Mouse (Mus musculus) neural tube, embryonic 15.5 days (tissue): Measurements from ENCODE around the gene Tesk1. TPM values are rescaled to one million over a fixed set of nuclear protein-coding genes. Genes with fewer than 3 reads are reported as not detected.

Source experiments
- ATAC-seq: fragments of 200-750 bp; cut with Nextera tagmentation; 2 replicates; pipeline ENCODE4 v1.8.0; 2017; ENCODE audit warnings: mild to moderate bottlenecking, moderate TSS enrichment, moderate library complexity; ENCODE audit not compliant: low FRiP score
- H3K27ac ChIP-seq: fragments of 300-500 bp; sonication (generic); replicated peaks from 2 replicates; pipeline ENCODE4 v1.5.1; 2015; ENCODE audit warnings: mild to moderate bottlenecking, inconsistent platforms
- H3K27me3 ChIP-seq: fragments of 300-500 bp; sonication (generic); replicated peaks from 2 replicates; pipeline ENCODE4 v1.6.1; 2015; ENCODE audit warnings: inconsistent platforms
- H3K36me3 ChIP-seq: fragments of 300-500 bp; sonication (generic); 2 replicates; pipeline ENCODE4 v1.6.1; 2015; ENCODE audit warnings: inconsistent platforms
- H3K4me1 ChIP-seq: fragments of 300-500 bp; sonication (generic); 2 replicates; pipeline ENCODE4 v1.6.1; 2015; ENCODE audit warnings: inconsistent platforms
- H3K4me2 ChIP-seq: fragments of 300-500 bp; sonication (generic); 2 replicates; pipeline ENCODE4 v1.6.1; 2015; ENCODE audit warnings: inconsistent platforms, mild to moderate bottlenecking, moderate library complexity
- H3K4me3 ChIP-seq: fragments of 300-500 bp; sonication (generic); replicated peaks from 2 replicates; pipeline ENCODE4 v1.5.1; 2015; ENCODE audit warnings: mild to moderate bottlenecking, inconsistent platforms
- H3K9ac ChIP-seq: fragments of 300-500 bp; sonication (generic); replicated peaks from 2 replicates; pipeline ENCODE4 v1.6.1; 2015; ENCODE audit warnings: mild to moderate bottlenecking, inconsistent platforms
- H3K9me3 ChIP-seq: fragments of 300-500 bp; sonication (generic); replicated peaks from 2 replicates; pipeline ENCODE4 v1.6.1; 2016; ENCODE audit warnings: inconsistent platforms
- WGBS: fragments of 180-500 bp; shearing (Covaris S2); methylation state at CpG from one replicate; pipeline ENCODE4 v1.1.7; 2015; ENCODE audit warnings: mixed read lengths; 5-methylcytosine and 5-hydroxymethylcytosine counted together
- polyA plus RNA-seq: library from polyadenylated mRNA; unstranded; fragments of >200 nt; fragmentation: Nextera tagmentation; extraction: Ambion mirVana; gene quantifications from 2 replicates; pipeline ENCODE4 v1.2.1, GENCODE M21; 2015

Gene Tesk1
- polyA plus RNA-seq, 1 experiment from 2014 or later, result 14.1 TPM

GRCm38 (mm10) chr4:43465935-43466334 is 24.2 kb downstream of the Tesk1 start:
- H3K27me3 ChIP-seq, result no peaks in the 10 kb centered on the region
- no peaks in the 10 kb centered on the region for H3K4me1 ChIP-seq
- H3K27ac ChIP-seq, result no peak overlapping the region
- no peak for ATAC-seq
- no peak overlapping the region for H3K9ac ChIP-seq
- no peaks in the 10 kb centered on the region for H3K9me3 ChIP-seq
- H3K36me3 ChIP-seq, result no peaks in the 10 kb centered on the region
- H3K4me2 ChIP-seq, result no peak overlapping the region
- no peak overlapping the region for H3K4me3 ChIP-seq
- WGBS, result 92% methylated on average over 6 of the region's 6 CpGs

- Histone ChIP-seq H3K9me3 (no peaks in the 10 kb centered on the region), H3K27ac (no peak overlapping the region), H3K27me3 (no peaks in the 10 kb centered on the region), H3K9ac (no peak overlapping the region), H3K4me2 (no peak overlapping the region), H3K36me3 (no peaks in the 10 kb centered on the region), H3K4me3 (no peak overlapping the region), H3K4me1 (no peaks in the 10 kb centered on the region)
- 87% methylated on average over 7 of the region's 7 CpGs for WGBS
- ATAC-seq, result no peak
Observed at GRCm38 (mm10) chr4:43466872-43467271, 25.1 kb downstream of the Tesk1 start.

- Histone ChIP-seq H3K4me3 (no peak overlapping the region), H3K9ac (no peak overlapping the region), H3K27ac (no peak overlapping the region), H3K4me2 (no peak overlapping the region), H3K27me3 (no peaks in the 10 kb centered on the region), H3K4me1 (no peaks in the 10 kb centered on the region), H3K9me3 (no peaks in the 10 kb centered on the region), H3K36me3 (no peaks in the 10 kb centered on the region)
- ATAC-seq, result no peak
- 95% methylated on average over 10 of the region's 10 CpGs for WGBS
Observed at GRCm38 (mm10) chr4:43470301-43470700, 28.6 kb downstream of the Tesk1 start.

DNA sequence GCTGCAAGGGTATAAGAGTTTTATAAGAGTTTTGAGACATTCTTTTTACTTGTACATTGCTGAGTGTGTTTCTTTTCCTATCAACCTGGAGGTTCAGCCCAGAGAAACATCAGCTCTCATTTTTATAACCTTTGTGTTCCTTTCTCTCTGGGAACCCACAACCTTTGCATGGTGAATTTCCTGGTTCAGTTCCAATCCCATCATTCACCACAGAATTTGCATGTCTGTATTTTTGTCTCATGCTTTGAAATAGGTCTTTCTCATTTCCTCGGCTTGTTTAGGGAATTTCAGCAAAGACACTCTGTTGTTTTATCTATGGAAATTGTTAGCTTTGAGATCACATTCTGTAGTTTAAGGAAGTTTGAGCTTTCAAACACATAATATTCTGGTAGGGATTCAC is 31.9 kb downstream of the Tesk1 start:
- Histone ChIP-seq H3K9ac (no peak overlapping the region), H3K36me3 (no peaks in the 10 kb centered on the region), H3K27ac (no peak overlapping the region), H3K4me3 (no peak overlapping the region), H3K4me2 (no peak overlapping the region), H3K4me1 (0 out of 2 replicates have a peak, but pooled peaks cover 4% of the 10 kb centered on the region), H3K9me3 (no peaks in the 10 kb centered on the region), H3K27me3 (no peaks in the 10 kb centered on the region)
- WGBS, result 81% methylated on average over 1 of the region's 1 CpGs
- no peak for ATAC-seq

GRCm38 (mm10) chr4:43476604-43477003 is 34.9 kb downstream of the Tesk1 start:
- H3K4me3 ChIP-seq, result no peak overlapping the region
- H3K36me3 ChIP-seq, result no peaks in the 10 kb centered on the region
- 0 out of 2 replicates have a peak, but pooled peaks cover 4% of the 10 kb centered on the region for H3K4me1 ChIP-seq
- no peak overlapping the region for H3K9ac ChIP-seq
- H3K27me3 ChIP-seq, result no peaks in the 10 kb centered on the region
- 89% methylated on average over 6 of the region's 6 CpGs for WGBS
- H3K27ac ChIP-seq, result no peak overlapping the region
- no peak overlapping the region for H3K4me2 ChIP-seq
- ATAC-seq, result no peak
- H3K9me3 ChIP-seq, result no peaks in the 10 kb centered on the region

GRCm38 (mm10) chr4:43477857-43478533 is 36.3 kb downstream of the Tesk1 start:
- ATAC-seq, result peak; percentile 94
- Histone ChIP-seq H3K4me2 (peak overlapping the region; percentile 57), H3K36me3 (no peaks in the 10 kb centered on the region), H3K27ac (no peak overlapping the region; the same call in 1 of the 2 replicates), H3K4me1 (0 out of 2 replicates have a peak, but pooled peaks cover 4% of the 10 kb centered on the region), H3K9ac (no peak overlapping the region), H3K4me3 (peak overlapping the region; percentile 33), H3K27me3 (no peaks in the 10 kb centered on the region), H3K9me3 (no peaks in the 10 kb centered on the region)
- 16% methylated on average over 11 of the region's 11 CpGs for WGBS

- Histone ChIP-seq H3K9me3 (no peaks in the 10 kb centered on the region), H3K4me3 (peak overlapping the region; percentile 33), H3K9ac (no peak overlapping the region), H3K4me1 (0 out of 2 replicates have a peak, but pooled peaks cover 4% of the 10 kb centered on the region), H3K4me2 (peak overlapping the region; percentile 57), H3K36me3 (no peaks in the 10 kb centered on the region), H3K27ac (no peak overlapping the region; the same call in 1 of the 2 replicates), H3K27me3 (no peaks in the 10 kb centered on the region)
- peak; percentile 32; the same call in 1 of the 2 replicates for ATAC-seq
- WGBS, result 43% methylated on average over 8 of the region's 8 CpGs
Observed at GRCm38 (mm10) chr4:43478534-43478858, 36.8 kb downstream of the Tesk1 start.

DNA sequence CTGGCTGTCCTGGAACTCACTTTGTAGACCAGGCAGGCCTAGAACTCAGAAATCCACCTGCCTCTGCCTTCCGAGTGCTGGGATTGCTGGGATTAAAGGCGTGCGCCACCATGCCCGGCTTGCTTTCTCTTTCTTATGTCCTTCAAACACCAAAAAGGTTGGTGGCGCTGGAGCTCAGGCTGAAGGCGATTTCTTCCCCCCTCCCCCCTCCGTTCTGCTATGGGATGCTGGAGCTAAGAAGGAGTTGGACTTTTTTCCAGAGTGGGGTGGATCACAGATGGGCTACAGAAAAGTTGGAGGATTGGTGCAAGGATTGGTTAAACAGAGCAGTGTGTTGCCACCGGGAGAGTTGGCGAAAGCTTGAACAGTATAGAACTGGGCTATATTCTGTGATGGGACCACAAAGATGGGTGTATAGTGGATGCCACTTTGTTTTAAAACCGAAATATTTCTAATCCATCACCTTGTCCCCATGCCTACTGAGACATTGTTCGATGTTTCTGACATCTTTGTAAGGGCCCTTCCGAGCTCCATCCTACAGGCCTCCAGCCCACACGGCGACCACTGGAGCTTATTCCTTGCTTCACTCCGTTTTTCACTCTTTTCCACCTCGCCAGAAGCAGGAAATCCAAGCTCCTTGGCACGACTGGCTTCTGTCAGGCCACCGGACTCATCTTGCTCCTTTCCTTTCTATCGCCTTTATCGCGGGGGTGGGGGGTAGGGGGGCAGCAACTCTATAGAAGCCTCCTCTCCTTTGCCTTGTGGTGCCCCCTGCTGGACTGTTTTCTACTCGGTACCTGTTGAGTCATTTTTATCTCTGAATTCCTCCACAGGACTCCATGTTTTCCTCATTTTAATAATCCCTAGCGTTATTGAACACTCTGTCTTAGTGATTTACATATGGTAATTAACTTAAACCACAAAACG is 37.4 kb downstream of the Tesk1 start:
- no peaks in the 10 kb centered on the region for H3K36me3 ChIP-seq
- H3K27ac ChIP-seq, result no peak overlapping the region
- WGBS, result 53% methylated on average over 24 of the region's 24 CpGs
- H3K4me3 ChIP-seq, result no peak overlapping the region
- H3K4me2 ChIP-seq, result peak overlapping the region; percentile 32
- H3K9me3 ChIP-seq, result no peaks in the 10 kb centered on the region
- no peak overlapping the region for H3K9ac ChIP-seq
- no peaks in the 10 kb centered on the region for H3K27me3 ChIP-seq
- no peak; the same call in 1 of the 2 replicates for ATAC-seq
- H3K4me1 ChIP-seq, result 0 out of 2 replicates have a peak, but pooled peaks cover 4% of the 10 kb centered on the region

DNA sequence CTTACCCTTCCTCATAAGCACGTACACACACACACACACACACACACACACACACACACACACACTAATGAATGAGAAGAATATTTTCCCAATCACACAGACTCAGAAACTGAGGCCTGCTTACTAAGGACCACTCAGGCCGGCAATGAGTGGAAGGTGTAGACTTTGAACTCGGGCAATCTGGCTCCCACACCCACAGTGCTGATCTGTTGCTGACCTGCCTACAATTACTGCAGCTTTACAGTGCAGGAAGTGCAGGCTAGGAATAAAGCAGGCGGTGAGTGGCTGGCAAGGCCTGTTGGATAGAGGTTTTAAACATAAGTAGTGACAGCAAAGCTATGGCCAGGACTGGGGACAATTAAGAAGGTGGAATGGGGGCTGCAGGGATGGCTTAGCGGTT is 39.2 kb downstream of the Tesk1 start:
- 87% methylated on average over 5 of the region's 5 CpGs for WGBS
- no peak for ATAC-seq
- Histone ChIP-seq H3K36me3 (no peaks in the 10 kb centered on the region), H3K4me2 (no peak overlapping the region), H3K4me3 (no peak overlapping the region), H3K4me1 (0 out of 2 replicates have a peak, but pooled peaks cover 4% of the 10 kb centered on the region), H3K27ac (no peak overlapping the region), H3K9me3 (no peaks in the 10 kb centered on the region), H3K9ac (no peak overlapping the region), H3K27me3 (no peaks in the 10 kb centered on the region)

DNA sequence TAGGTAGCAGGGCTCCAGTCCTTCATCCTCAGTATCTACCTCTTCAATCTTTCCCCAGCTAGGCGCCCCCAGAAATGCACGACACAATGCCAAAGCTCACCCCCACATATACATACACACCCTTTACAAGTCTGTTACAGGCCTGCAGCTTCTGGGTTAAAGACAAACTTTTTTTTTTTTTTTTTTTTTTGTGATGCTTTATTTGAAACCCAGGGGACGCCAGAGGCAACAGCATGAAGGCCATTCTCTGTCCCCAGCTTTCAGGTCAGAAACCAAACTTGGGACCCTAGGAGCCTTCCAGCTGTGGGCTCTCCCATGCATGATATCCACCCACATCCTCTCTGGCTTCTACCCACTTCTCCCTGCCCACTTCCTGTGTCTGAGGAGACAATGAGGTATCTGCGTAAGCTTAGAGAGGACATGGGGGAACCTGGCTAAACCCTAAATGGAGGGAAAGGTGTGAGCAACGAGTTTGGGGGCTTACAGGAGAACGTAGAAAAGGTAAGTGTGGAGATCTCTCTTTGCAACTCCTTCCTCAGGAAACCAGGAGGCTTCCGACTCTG is 40.2 kb downstream of the Tesk1 start:
- H3K4me1 ChIP-seq, result 0 out of 2 replicates have a peak, but pooled peaks cover 4% of the 10 kb centered on the region
- H3K9ac ChIP-seq, result no peak overlapping the region
- H3K9me3 ChIP-seq, result no peaks in the 10 kb centered on the region
- H3K4me2 ChIP-seq, result no peak overlapping the region
- ATAC-seq, result no peak
- no peaks in the 10 kb centered on the region for H3K27me3 ChIP-seq
- WGBS, result 77% methylated on average over 7 of the region's 7 CpGs
- no peaks in the 10 kb centered on the region for H3K36me3 ChIP-seq
- H3K4me3 ChIP-seq, result no peak overlapping the region
- H3K27ac ChIP-seq, result no peak overlapping the region

DNA sequence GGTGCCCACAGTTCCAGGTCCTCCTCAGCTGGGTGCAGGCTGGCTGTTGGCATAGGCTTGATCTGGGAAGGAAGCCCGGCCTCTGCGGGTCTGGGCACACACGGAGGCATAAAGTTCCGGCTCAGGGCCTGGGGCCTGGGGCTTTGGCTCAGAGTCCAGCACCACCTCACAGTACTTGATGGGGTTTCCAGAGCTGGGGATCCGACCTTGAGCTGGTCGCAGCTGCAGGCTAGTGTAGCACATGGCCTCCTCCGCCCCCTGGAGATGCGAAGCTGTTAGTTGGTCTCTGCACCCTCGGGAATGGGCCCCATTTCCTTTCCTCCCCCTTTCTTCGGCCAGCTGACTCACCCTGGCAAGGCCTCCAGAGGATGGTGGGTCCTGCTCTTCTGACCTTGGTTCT is 40.9 kb downstream of the Tesk1 start:
- no peak overlapping the region for H3K27ac ChIP-seq
- no peak overlapping the region for H3K9ac ChIP-seq
- H3K9me3 ChIP-seq, result no peaks in the 10 kb centered on the region
- H3K27me3 ChIP-seq, result no peaks in the 10 kb centered on the region
- no peak overlapping the region for H3K4me2 ChIP-seq
- ATAC-seq, result no peak
- H3K36me3 ChIP-seq, result no peaks in the 10 kb centered on the region
- 72% methylated on average over 10 of the region's 10 CpGs for WGBS
- H3K4me3 ChIP-seq, result no peak overlapping the region
- 0 out of 2 replicates have a peak, but pooled peaks cover 4% of the 10 kb centered on the region for H3K4me1 ChIP-seq
